Mouse (Mus musculus) left cerebral cortex, postnatal 36 days (tissue): ENCODE results near the gene Cyp2c70. TPM values are rescaled to one million over a fixed set of nuclear protein-coding genes. Genes with fewer than 3 reads are reported as not detected.
A peak's percentile ranks its signal among the peaks of the same experiment; 100 is the strongest.
"Not testable (repeated sequence)": the region's sequence is repeated elsewhere in the genome, so short reads cannot be mapped to it uniquely, and the experiment has no call there.

Source experiments
- DNase-seq, 2 experiments: peaks; one replicate each; pipeline ENCODE4 v3.0.0; 2021 to 2022; ENCODE audit warnings: low spot score in 2 of 2, mixed read lengths in 1 of 2
- intact Hi-C: fragments of 180-260 bp; cut with DNase I; formaldehyde crosslinking; loops from one replicate; pipeline ENCODE4 v1.15.1; 2025
- total RNA-seq, 2 experiments: library from RNA; stranded (reverse); gene quantifications; 2 replicates each; pipeline ENCODE4 v1.2.3; 2021

Cyp2c70 gene
- total RNA-seq: 1 to 10 TPM; 1.5 to 2.2 TPM

DNA sequence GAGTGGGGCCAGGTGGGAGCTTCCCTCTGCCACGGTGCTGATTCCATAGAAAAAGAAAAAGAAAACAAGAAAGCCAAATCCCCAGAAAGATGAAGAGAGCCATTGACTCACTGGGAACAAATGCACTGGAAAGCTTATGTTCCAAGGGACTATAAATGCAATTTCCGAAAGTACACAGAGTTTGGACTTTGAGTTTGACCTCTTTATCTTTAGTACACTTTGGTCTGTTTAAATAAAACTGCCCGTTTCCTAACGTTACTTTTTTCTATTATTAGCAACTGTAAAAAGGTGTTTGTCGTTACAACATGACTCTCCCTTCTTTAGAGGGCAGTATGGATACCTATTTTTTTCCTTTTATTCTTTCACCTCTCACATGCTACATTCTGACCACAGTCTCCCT lies at the start of gene Cyp2c70:
Gene Cyp2c70 (minus strand): TSS at position 174 of the 400 bp plus-strand sequence.
- no peak for DNase-seq
- intact Hi-C loops: no loop called here

DNA sequence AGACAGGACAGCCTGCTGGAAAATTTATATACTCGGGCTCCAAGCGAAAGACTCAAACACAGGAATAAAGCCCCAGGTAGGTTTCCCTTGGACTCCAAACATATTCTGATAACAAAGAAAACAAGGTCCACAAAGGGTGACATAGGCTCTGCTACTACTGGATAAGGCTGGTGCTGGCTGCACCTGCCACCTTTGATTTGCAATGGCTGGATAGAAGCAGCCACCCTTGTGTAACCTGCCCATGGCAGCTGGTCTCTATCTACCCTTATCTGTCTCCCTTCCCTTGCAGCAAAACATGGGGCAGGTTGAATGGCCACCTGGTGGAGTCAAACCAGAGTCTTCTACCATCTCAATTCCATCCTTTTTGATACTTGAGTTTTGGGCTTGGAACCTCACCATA lies 45.4 kb upstream of the Cyp2c70 start:
- intact Hi-C loops: no loop called here
- no peak for DNase-seq

GRCm38 (mm10) chr19:40231825-40232541 lies 44.9 kb upstream of the Cyp2c70 start:
- no peak for DNase-seq
- intact Hi-C loops: no loop called here

DNA sequence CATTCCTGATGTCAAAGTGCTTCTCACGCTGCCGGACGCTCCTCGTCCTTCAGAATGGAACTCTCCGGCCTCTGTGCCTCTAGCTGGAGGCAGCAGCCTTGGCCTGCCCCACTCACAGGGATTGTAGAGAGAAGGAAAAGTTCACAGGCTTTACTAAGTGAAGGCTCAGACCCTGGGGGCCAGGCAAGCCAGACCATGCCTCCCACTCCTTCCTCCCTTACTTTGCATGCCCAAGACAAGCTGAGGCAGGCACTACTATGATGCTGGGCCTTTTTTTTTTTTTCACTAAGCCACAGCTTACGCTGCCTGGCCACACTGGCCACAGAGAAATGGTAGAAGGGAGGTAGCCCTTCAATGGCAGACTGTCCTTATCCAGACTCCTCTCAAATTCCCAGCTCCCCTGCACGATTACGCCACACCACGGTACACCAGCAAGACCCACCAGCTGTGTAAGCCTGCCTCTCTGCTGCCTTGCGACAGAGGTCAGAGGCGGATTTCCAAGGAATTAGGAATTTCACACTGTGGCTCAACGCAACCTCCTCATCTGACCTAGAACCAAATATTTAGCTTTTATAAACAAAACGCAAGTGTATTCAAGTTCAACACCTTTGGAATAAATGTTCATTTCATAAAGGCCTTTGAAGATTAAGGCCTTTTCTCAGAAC lies 44.1 kb upstream of the Cyp2c70 start:
- intact Hi-C loops: no loop called here

GRCm38 (mm10) chr19:40226516-40227151 lies 39.5 kb upstream of the Cyp2c70 start:
- no peak for DNase-seq
- intact Hi-C loops: no loop called here

More for the DNA sequence above, 44.1 kb upstream of the Cyp2c70 start:
- DNase-seq: no peak

GRCm38 (mm10) chr19:40225761-40226110 lies 38.6 kb upstream of the Cyp2c70 start:
- DNase-seq: no peak
- intact Hi-C loops: loop anchor here (2.0 kb wide), 1 partner anchor 1243 kb away; no protein-coding TSS in a partner anchor

- intact Hi-C loops: loop anchor here (2.0 kb wide), 1 partner anchor 1242 kb away; no protein-coding TSS in a partner anchor
Observed at GRCm38 (mm10) chr19:40225102-40225760, 38.1 kb upstream of the Cyp2c70 start.

DNA sequence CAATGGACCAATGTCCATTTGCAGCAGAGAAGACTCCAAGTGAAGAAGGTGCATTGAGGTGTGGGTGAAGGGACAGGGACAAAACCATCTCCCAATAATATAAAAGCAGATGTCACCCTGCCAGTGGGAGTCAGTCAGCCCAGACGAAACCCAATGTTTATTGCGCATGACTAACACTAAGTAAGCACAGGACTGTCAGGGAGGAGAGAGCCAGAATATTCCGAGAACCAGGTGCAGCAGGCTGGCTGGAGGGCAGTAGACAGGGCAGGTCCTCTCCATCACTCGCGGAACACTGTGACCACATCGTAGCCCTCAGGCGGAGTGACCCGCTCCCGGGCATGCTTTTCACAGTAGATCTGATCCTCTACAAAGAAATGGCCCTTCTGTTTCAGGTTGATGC lies 35.2 kb upstream of the Cyp2c70 start:
- intact Hi-C loops, DNase-seq: not testable (repeated sequence)

More at GRCm38 (mm10) chr19:40225102-40225760, 38.1 kb upstream of the Cyp2c70 start:
- DNase-seq: peak; percentile 58 to 76

- no peak for DNase-seq
- intact Hi-C loops: no loop called here
Observed at GRCm38 (mm10) chr19:40220878-40221277, 33.7 kb upstream of the Cyp2c70 start.

DNA sequence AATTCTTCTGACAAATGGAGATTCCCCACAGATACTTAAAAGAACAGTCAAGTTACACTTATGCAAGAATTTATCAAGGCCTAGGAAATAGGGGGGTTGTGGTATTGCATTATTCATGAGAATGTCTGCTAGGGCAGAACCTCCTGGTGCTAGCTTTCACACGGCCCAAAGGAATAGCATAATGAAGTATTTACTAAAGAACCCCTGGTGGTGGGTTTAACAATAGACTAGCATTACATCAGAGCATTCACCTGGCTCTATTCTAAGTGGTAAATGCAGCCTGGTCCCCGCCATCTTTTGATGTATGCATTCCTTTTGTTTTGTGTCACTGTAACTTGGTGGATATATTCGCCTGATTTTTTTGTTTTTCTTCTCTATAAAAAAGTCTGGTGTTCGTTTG lies 15.8 kb upstream of the Cyp2c70 start:
- DNase-seq, intact Hi-C loops: not testable (repeated sequence)

DNA sequence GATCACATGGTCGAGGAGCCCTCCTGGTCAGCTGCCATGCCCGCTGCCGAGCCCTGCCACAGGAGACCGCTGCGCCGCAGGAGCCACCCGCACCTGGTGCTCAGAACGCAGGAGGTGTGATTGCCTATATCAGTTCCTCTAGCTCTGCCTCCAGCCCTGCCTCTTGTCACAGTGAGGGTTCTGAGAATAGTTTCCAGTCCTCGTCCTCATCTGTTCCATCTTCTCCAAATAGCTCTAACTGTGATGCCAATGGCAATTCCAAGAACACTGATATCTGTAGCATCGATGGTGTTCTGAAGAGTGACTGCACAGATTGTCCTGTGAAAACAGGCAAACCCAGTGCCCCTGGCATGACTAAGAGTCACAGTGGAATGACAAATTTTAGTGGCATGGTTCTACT lies 3.5 kb upstream of the Cyp2c70 start:
- intact Hi-C loops: no loop called here
- DNase-seq: peak in 1 of 2 experiments; percentile 15

- intact Hi-C loops: no loop called here
- peak; percentile 18 to 19 for DNase-seq
Observed at GRCm38 (mm10) chr19:40183600-40183999, 3.5 kb downstream of the Cyp2c70 start.

- intact Hi-C loops: no loop called here
Observed at GRCm38 (mm10) chr19:40178311-40178710, 8.8 kb downstream of the Cyp2c70 start.

GRCm38 (mm10) chr19:40168391-40168790 lies 18.7 kb downstream of the Cyp2c70 start:
- intact Hi-C loops, DNase-seq: not testable (repeated sequence)

More at GRCm38 (mm10) chr19:40178311-40178710, 8.8 kb downstream of the Cyp2c70 start:
- no peak for DNase-seq

GRCm38 (mm10) chr19:40126996-40127395 lies 60.1 kb downstream of the Cyp2c70 start:
- DNase-seq, intact Hi-C loops: not testable (repeated sequence)

GRCm38 (mm10) chr19:40125165-40125564 lies 62.0 kb downstream of the Cyp2c70 start:
- intact Hi-C loops, DNase-seq: not testable (repeated sequence)

GRCm38 (mm10) chr19:40119624-40120023 lies 67.5 kb downstream of the Cyp2c70 start:
- DNase-seq, intact Hi-C loops: not testable (repeated sequence)
